Mouse (Mus musculus) lung, adult 2 months (tissue): ENCODE measurements around the gene Gskip. TPM values are rescaled to one million over a fixed set of nuclear protein-coding genes. Genes with fewer than 3 reads are reported as not detected.

Experiments used
- DNase-seq: peaks from one replicate; pipeline ENCODE4 v3.0.0; 2022
- H3K4me1 ChIP-seq: fragments of 200-500 bp; 2 replicates; pipeline ENCODE4 v1.6.1; 2011; ENCODE audit warnings: low read length; ENCODE audit not compliant: control insufficient read depth, insufficient read depth
- H3K4me3 ChIP-seq: fragments of 200-500 bp; replicated peaks from 2 replicates; pipeline ENCODE3; 2011; ENCODE audit warnings: low read depth, mild to moderate bottlenecking, control low read depth, low read length; ENCODE audit errors: extremely low read depth
- CTCF ChIP-seq: fragments of 200-500 bp; IDR thresholded peaks from 2 replicates; pipeline ENCODE4 v1.5.1; 2011; ENCODE audit warnings: mild to moderate bottlenecking, low read length, control low read depth; ENCODE audit not compliant: insufficient read depth
- POLR2A ChIP-seq: fragments of 200-500 bp; IDR thresholded peaks from 2 replicates; pipeline ENCODE4 v1.6.1; 2011; ENCODE audit warnings: low read depth, mild to moderate bottlenecking, control low read depth, low read length, borderline replicate concordance; ENCODE audit errors: extremely low read depth
- WGBS: fragments of 180-500 bp; shearing (Covaris S2); methylation state at CpG from one replicate; pipeline ENCODE4 v1.1.7; 2018; 5-methylcytosine and 5-hydroxymethylcytosine counted together
- polyA plus RNA-seq: library from polyadenylated mRNA; depleted of rRNA; stranded (reverse); fragments of >200 nt; gene quantifications from 2 replicates; pipeline ENCODE4 v1.2.3, GENCODE M21; 2012; rRNA removed

Gskip gene
- polyA plus RNA-seq, 1 experiment: 10.9 TPM

- no peak for DNase-seq
- TF ChIP-seq CTCF: no peak
- Histone ChIP-seq H3K4me1 (no peaks in the 10 kb centered on the region), H3K4me3 (no peak overlapping the region)
- 77% methylated on average over 15 of the region's 15 CpGs for WGBS
Measured at GRCm38 (mm10) chr12:105738316-105739096, 53.9 kb downstream of the Gskip start.

GRCm38 (mm10) chr12:105739656-105740055, 55.0 kb downstream of the Gskip start:
- WGBS: 78% methylated on average over 8 of the region's 8 CpGs

GRCm38 (mm10) chr12:105748114-105748513, 63.5 kb downstream of the Gskip start:
- DNase-seq: no peak
- H3K4me1 ChIP-seq: no peaks in the 10 kb centered on the region
- WGBS: 43% methylated on average over 5 of the region's 5 CpGs
- H3K4me3 ChIP-seq: no peak overlapping the region
- no peak for TF ChIP-seq POLR2A
- no peak for TF ChIP-seq CTCF

More at GRCm38 (mm10) chr12:105739656-105740055, 55.0 kb downstream of the Gskip start:
- H3K4me3 ChIP-seq: no peak overlapping the region
- DNase-seq: no peak
- TF ChIP-seq POLR2A: no peak
- TF ChIP-seq CTCF: no peak
- no peaks in the 10 kb centered on the region for H3K4me1 ChIP-seq

Other genes starting within 250 kb of the Gskip start
- 6.3 and 8.2 TPM in 2 replicates for gene D430019H16Rik, start 231.0 kb upstream of the Gskip start, polyA plus RNA-seq
- gene Bdkrb2, start 121.6 kb upstream of the Gskip start, polyA plus RNA-seq: 3.7 and 4.8 TPM in 2 replicates
- gene Bdkrb1, start 81.7 kb upstream of the Gskip start, polyA plus RNA-seq: 2.9 and 6.0 TPM in 2 replicates
- gene Atg2b, start 382 bp downstream of the Gskip start, polyA plus RNA-seq: 11.1 and 12.6 TPM in 2 replicates
- 5.0 and 7.1 TPM in 2 replicates for gene Ak7, start 21.1 kb downstream of the Gskip start, polyA plus RNA-seq
- 40.4 and 51.8 TPM in 2 replicates for gene Papola, start 99.9 kb downstream of the Gskip start, polyA plus RNA-seq